Mouse (Mus musculus) myocyte (in vitro differentiated cells): ENCODE results near the gene Slc44a1. TPM values are rescaled to one million over a fixed set of nuclear protein-coding genes. Genes with fewer than 3 reads are reported as not detected.

Experiments used
- H3K27me3 ChIP-seq: one replicate; pipeline ENCODE4 v1.6.1; 2011; ENCODE audit not compliant: control insufficient read depth, insufficient read depth, insufficient read length
- H3K36me3 ChIP-seq: one replicate; pipeline ENCODE4 v1.6.1; 2011; ENCODE audit not compliant: control insufficient read depth, insufficient read depth
- H3K4me2 ChIP-seq: one replicate; pipeline ENCODE4 v1.6.1; 2011; ENCODE audit warnings: low read depth, control low read depth
- H3K4me3 ChIP-seq: one replicate; pipeline ENCODE4 v1.5.1; 2011; ENCODE audit warnings: mild to moderate bottlenecking, control low read depth, moderate library complexity
- H3K79me2 ChIP-seq: one replicate; pipeline ENCODE4 v1.6.1; 2011; ENCODE audit not compliant: control insufficient read depth, insufficient read depth
- H3ac ChIP-seq: one replicate; pipeline ENCODE4 v1.6.1; 2011; ENCODE audit not compliant: control insufficient read depth, insufficient read length
- CEBPB ChIP-seq: IDR thresholded peaks from 2 replicates; pipeline ENCODE4 v1.6.1; 2011; ENCODE audit warnings: mild to moderate bottlenecking, moderate library complexity; ENCODE audit not compliant: poor library complexity, insufficient read depth, severe bottlenecking
- E2F4 ChIP-seq: IDR thresholded peaks from one replicate; pipeline ENCODE4 v1.6.1; 2011; ENCODE audit warnings: mild to moderate bottlenecking, control low read depth, moderate library complexity; ENCODE audit not compliant: insufficient read depth
- MAX ChIP-seq: IDR thresholded peaks from one replicate; pipeline ENCODE4 v1.6.1; 2011; ENCODE audit warnings: low read depth, mild to moderate bottlenecking, control low read depth
- MYOD1 ChIP-seq, 3 experiments: IDR thresholded peaks; one replicate each; pipeline ENCODE4 v1.6.1; 2011; ENCODE audit warnings: control low read depth in 2 of 3, low read depth in 2 of 3, mild to moderate bottlenecking in 2 of 3, moderate library complexity in 1 of 3; ENCODE audit not compliant: insufficient read length in 2 of 3, control insufficient read depth in 1 of 3
- MYOG ChIP-seq, 3 experiments: IDR thresholded peaks; one replicate each; pipeline ENCODE4 v1.6.1; 2011; ENCODE audit warnings: control low read depth in 2 of 3, low read depth in 2 of 3, mild to moderate bottlenecking in 2 of 3; ENCODE audit not compliant: insufficient read length in 2 of 3, control insufficient read depth in 1 of 3, insufficient read depth in 1 of 3
- POLR2A ChIP-seq: IDR thresholded peaks from one replicate; pipeline ENCODE4 v1.6.1; 2011; ENCODE audit warnings: low read depth, mild to moderate bottlenecking, control low read depth, moderate library complexity; ENCODE audit not compliant: insufficient read length
- POLR2AphosphoS2 ChIP-seq: IDR thresholded peaks from one replicate; pipeline ENCODE4 v1.6.1; 2011; ENCODE audit warnings: low read depth, control low read depth; ENCODE audit not compliant: insufficient read length
- REST ChIP-seq: IDR thresholded peaks from one replicate; pipeline ENCODE4 v1.6.1; 2011; ENCODE audit warnings: mild to moderate bottlenecking, control low read depth, moderate library complexity; ENCODE audit not compliant: insufficient read depth, insufficient read length
- SRF ChIP-seq: IDR thresholded peaks from one replicate; pipeline ENCODE4 v1.6.1; 2011; ENCODE audit warnings: low read depth; ENCODE audit not compliant: control insufficient read depth, insufficient read length
- TCF12 ChIP-seq: IDR thresholded peaks from one replicate; pipeline ENCODE4 v1.6.1; 2011; ENCODE audit warnings: mild to moderate bottlenecking, control low read depth; ENCODE audit not compliant: poor library complexity, insufficient read depth, severe bottlenecking
- TCF3 ChIP-seq: IDR thresholded peaks from one replicate; pipeline ENCODE4 v1.6.1; 2011; ENCODE audit warnings: low read depth, control low read depth; ENCODE audit not compliant: insufficient read length
- USF1 ChIP-seq: IDR thresholded peaks from one replicate; pipeline ENCODE4 v1.6.1; 2011; ENCODE audit warnings: low read depth, mild to moderate bottlenecking, control low read depth, moderate library complexity
- polyA plus RNA-seq: library from polyadenylated mRNA; unstranded; fragments of >200 nt; fragmentation: generic; extraction: Trizol; gene quantifications from one replicate; pipeline ENCODE4 v1.2.1, GENCODE M21; 2012; ENCODE audit warnings: missing spikeins

Gene Slc44a1
- polyA plus RNA-seq, 1 experiment: 43.7 TPM

- no peak for TF ChIP-seq E2F4
- no peak for TF ChIP-seq TCF3
- no peak for TF ChIP-seq TCF12
- TF ChIP-seq POLR2A: no peak
- TF ChIP-seq REST: no peak
- TF ChIP-seq MYOG (IDR thresholded peaks at IDR 0.05; ENCODE audit: control insufficient read depth in 1 of 3, insufficient read depth in 1 of 3, insufficient read length in 2 of 3, low read depth in 2 of 3): no peak
- no peak for TF ChIP-seq SRF
- no peak for TF ChIP-seq CEBPB
- TF ChIP-seq MAX: no peak
- no peak for TF ChIP-seq POLR2AphosphoS2
- no peak for TF ChIP-seq MYOD1 (IDR thresholded peaks at IDR 0.05; ENCODE audit: control insufficient read depth in 1 of 3, insufficient read length in 2 of 3, low read depth in 2 of 3)
- TF ChIP-seq USF1: no peak
- no peak overlapping the region for H3K4me3 ChIP-seq
- H3K4me2 ChIP-seq: no peak overlapping the region
- no peaks in the 10 kb centered on the region for H3K36me3 ChIP-seq
- no peak overlapping the region for H3ac ChIP-seq
- H3K79me2 ChIP-seq: no peaks in the 10 kb centered on the region
- no peaks in the 10 kb centered on the region for H3K27me3 ChIP-seq
Observed at GRCm38 (mm10) chr4:53519429-53519828, 79.2 kb downstream of the Slc44a1 start.

- H3K36me3 ChIP-seq: no peaks in the 10 kb centered on the region
- no peaks in the 10 kb centered on the region for H3K79me2 ChIP-seq
- H3K27me3 ChIP-seq: no peaks in the 10 kb centered on the region
- no peak overlapping the region for H3K4me3 ChIP-seq
- TF ChIP-seq CEBPB (no peak), POLR2AphosphoS2 (no peak), MYOD1 (IDR thresholded peaks at IDR 0.05; ENCODE audit: control insufficient read depth in 1 of 3, insufficient read length in 2 of 3, low read depth in 2 of 3) (no peak), MAX (no peak), POLR2A (no peak), USF1 (no peak), TCF12 (no peak), TCF3 (no peak), REST (no peak), E2F4 (no peak)
- H3K4me2 ChIP-seq: peak overlapping the region; percentile 28
- no peak overlapping the region for H3ac ChIP-seq
Observed at GRCm38 (mm10) chr4:53521028-53521427, 80.8 kb downstream of the Slc44a1 start.

GRCm38 (mm10) chr4:53522655-53523054 is 82.4 kb downstream of the Slc44a1 start:
- TF ChIP-seq MYOG (IDR thresholded peaks at IDR 0.05; ENCODE audit: control insufficient read depth in 1 of 3, insufficient read depth in 1 of 3, insufficient read length in 2 of 3, low read depth in 2 of 3) (no peak), E2F4 (no peak), MAX (no peak), REST (no peak), POLR2AphosphoS2 (no peak), USF1 (no peak), SRF (no peak), MYOD1 (IDR thresholded peaks at IDR 0.05; ENCODE audit: control insufficient read depth in 1 of 3, insufficient read length in 2 of 3, low read depth in 2 of 3) (no peak), POLR2A (no peak), TCF3 (no peak), CEBPB (no peak), TCF12 (no peak)
- no peaks in the 10 kb centered on the region for H3K36me3 ChIP-seq
- no peak overlapping the region for H3K4me2 ChIP-seq

GRCm38 (mm10) chr4:53525503-53525902 is 85.3 kb downstream of the Slc44a1 start:
- Histone ChIP-seq H3K4me2 (peak overlapping the region; percentile 33), H3K79me2 (no peaks in the 10 kb centered on the region), H3K4me3 (no peak overlapping the region), H3ac (no peak overlapping the region), H3K36me3 (no peaks in the 10 kb centered on the region), H3K27me3 (no peaks in the 10 kb centered on the region)
- TF ChIP-seq MYOD1 (IDR thresholded peaks at IDR 0.05; ENCODE audit: control insufficient read depth in 1 of 3, insufficient read length in 2 of 3, low read depth in 2 of 3): no peak
- TF ChIP-seq TCF12: no peak
- TF ChIP-seq TCF3: no peak
- TF ChIP-seq POLR2AphosphoS2: no peak
- no peak for TF ChIP-seq MAX
- TF ChIP-seq MYOG (IDR thresholded peaks at IDR 0.05; ENCODE audit: control insufficient read depth in 1 of 3, insufficient read depth in 1 of 3, insufficient read length in 2 of 3, low read depth in 2 of 3): no peak
- TF ChIP-seq POLR2A: no peak
- no peak for TF ChIP-seq E2F4

More at GRCm38 (mm10) chr4:53522655-53523054, 82.4 kb downstream of the Slc44a1 start:
- Histone ChIP-seq H3K27me3 (no peaks in the 10 kb centered on the region), H3ac (no peak overlapping the region), H3K79me2 (no peaks in the 10 kb centered on the region), H3K4me3 (no peak overlapping the region)

- Histone ChIP-seq H3K4me2 (peak overlapping the region; percentile 33), H3K4me3 (no peak overlapping the region), H3ac (no peak overlapping the region), H3K79me2 (no peaks in the 10 kb centered on the region), H3K27me3 (no peaks in the 10 kb centered on the region), H3K36me3 (no peaks in the 10 kb centered on the region)
- no peak for TF ChIP-seq CEBPB
- no peak for TF ChIP-seq POLR2A
- no peak for TF ChIP-seq MYOG (IDR thresholded peaks at IDR 0.05; ENCODE audit: control insufficient read depth in 1 of 3, insufficient read depth in 1 of 3, insufficient read length in 2 of 3, low read depth in 2 of 3)
- no peak for TF ChIP-seq REST
- no peak for TF ChIP-seq TCF12
- no peak for TF ChIP-seq TCF3
- TF ChIP-seq E2F4: no peak
- TF ChIP-seq MAX: no peak
- no peak for TF ChIP-seq SRF
- TF ChIP-seq POLR2AphosphoS2: no peak
- no peak for TF ChIP-seq USF1
- no peak for TF ChIP-seq MYOD1 (IDR thresholded peaks at IDR 0.05; ENCODE audit: control insufficient read depth in 1 of 3, insufficient read length in 2 of 3, low read depth in 2 of 3)
Observed at GRCm38 (mm10) chr4:53525994-53526393, 85.8 kb downstream of the Slc44a1 start.
